Mouse (Mus musculus) liver, adult 2 months (tissue): ENCODE results near the gene Spata20. TPM values are rescaled to one million over a fixed set of nuclear protein-coding genes. Genes with fewer than 3 reads are reported as not detected.

Source experiments
- DNase-seq: peaks from one replicate; pipeline ENCODE4 v3.0.0-alpha.2; 2011; ENCODE audit warnings: low read depth, low spot score; ENCODE audit errors: extremely low read depth
- H3K27ac ChIP-seq: fragments of 200-500 bp; replicated peaks from 2 replicates; pipeline ENCODE4 v1.5.1; 2012; ENCODE audit warnings: low read depth, mild to moderate bottlenecking, control low read depth, inconsistent platforms, low read length; ENCODE audit not compliant: insufficient read depth
- H3K27me3 ChIP-seq: fragments of 200-500 bp; 2 replicates; pipeline ENCODE4 v1.6.1; 2012; ENCODE audit warnings: mild to moderate bottlenecking, moderate library complexity, low read length, inconsistent platforms; ENCODE audit not compliant: control insufficient read depth, insufficient read depth
- H3K36me3 ChIP-seq: fragments of 200-500 bp; 2 replicates; pipeline ENCODE4 v1.6.1; 2012; ENCODE audit warnings: low read length, inconsistent platforms; ENCODE audit not compliant: control insufficient read depth, insufficient read depth
- H3K4me1 ChIP-seq: fragments of 200-500 bp; 2 replicates; pipeline ENCODE4 v1.6.1; 2011; ENCODE audit warnings: low read length; ENCODE audit not compliant: control insufficient read depth, insufficient read depth
- H3K4me3 ChIP-seq: fragments of 200-500 bp; 2 replicates; pipeline ENCODE4 v1.5.1; 2011; ENCODE audit warnings: low read depth, mild to moderate bottlenecking, control low read depth, low read length, moderate library complexity; ENCODE audit not compliant: insufficient read depth
- H3K79me2 ChIP-seq: fragments of 200-500 bp; 2 replicates; pipeline ENCODE4 v1.6.1; 2012; ENCODE audit warnings: inconsistent platforms, mild to moderate bottlenecking, low read length, moderate library complexity; ENCODE audit not compliant: control insufficient read depth, insufficient read depth
- H3K9ac ChIP-seq: fragments of 200-500 bp; 2 replicates; pipeline ENCODE4 v1.6.1; 2012; ENCODE audit warnings: low read depth, mild to moderate bottlenecking, control low read depth, inconsistent platforms, low read length
- CTCF ChIP-seq: fragments of 200-500 bp; IDR thresholded peaks from 2 replicates; pipeline ENCODE4 v1.5.1; 2011; ENCODE audit warnings: low read depth, low read length, control low read depth
- POLR2A ChIP-seq: fragments of 200-500 bp; IDR thresholded peaks from 2 replicates; pipeline ENCODE4 v1.6.1; 2011; ENCODE audit warnings: low read length, control low read depth; ENCODE audit not compliant: insufficient read depth; ENCODE audit errors: extremely low read depth
- WGBS: fragments of 180-500 bp; shearing (Covaris S2); methylation state at CpG from one replicate; pipeline ENCODE4 v1.1.7; 2018; 5-methylcytosine and 5-hydroxymethylcytosine counted together
- polyA plus RNA-seq: library from polyadenylated mRNA; depleted of rRNA; stranded (reverse); fragments of >200 nt; gene quantifications from 2 replicates; pipeline ENCODE4 v1.2.3, GENCODE M21; 2012
- total RNA-seq: library from RNA; depleted of rRNA; stranded (reverse); fragments of >200 nt; gene quantifications from 2 replicates; pipeline ENCODE4 v1.2.3, GENCODE M21; 2014

Gene Spata20
- total and polyA plus RNA-seq, 2 experiments = not detected

DNA sequence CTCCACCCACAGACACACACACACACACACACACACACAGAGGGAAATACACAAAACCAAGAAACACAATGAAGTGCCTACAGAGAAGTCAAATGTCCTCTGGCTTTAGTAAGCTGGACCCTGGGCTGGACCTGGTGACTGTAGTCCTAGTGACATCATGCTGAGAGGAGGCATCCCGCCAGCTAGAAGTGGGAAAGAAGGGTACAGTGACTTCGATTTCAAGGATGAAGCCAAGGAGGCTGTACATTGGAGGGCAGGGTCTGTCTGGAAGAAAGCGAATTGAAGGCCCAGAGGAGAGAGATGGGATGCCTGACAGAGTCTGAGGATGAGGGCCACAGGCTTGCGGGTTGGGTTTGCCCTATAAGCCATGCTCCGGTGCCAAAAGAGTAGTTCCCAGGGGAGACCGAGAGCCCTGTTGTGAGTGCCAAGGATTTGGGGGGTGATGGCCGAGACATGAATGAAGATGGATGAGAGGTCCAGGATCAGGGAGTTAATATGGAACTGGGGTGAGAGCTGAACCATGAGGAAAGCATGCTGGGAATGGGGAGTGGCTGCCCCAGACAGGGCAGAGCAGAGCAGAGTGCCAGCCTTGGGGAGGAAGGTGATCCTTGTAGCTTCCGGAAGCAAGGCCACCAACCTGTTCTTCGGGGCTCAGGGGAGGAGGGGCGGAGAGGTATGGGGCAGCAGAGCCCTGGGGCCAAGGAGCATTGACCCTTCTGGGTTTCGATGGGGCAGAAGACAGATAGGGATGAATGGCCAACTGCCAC is 3.0 kb upstream of the Spata20 start:
- Histone ChIP-seq H3K27ac (no peak overlapping the region), H3K27me3 (peaks cover 6% of the 10 kb centered on the region; the same call in 1 of the 2 replicates)
- 89% methylated on average over 11 of the region's 11 CpGs for WGBS

GRCm38 (mm10) chr11:94485223-94485622 is 756 bp downstream of the Spata20 start:
- 78% methylated on average over 5 of the region's 5 CpGs for WGBS
- H3K27me3 ChIP-seq = no peaks in the 10 kb centered on the region
- no peak for TF ChIP-seq POLR2A
- TF ChIP-seq CTCF = no peak

More for the DNA sequence above, 3.0 kb upstream of the Spata20 start:
- Histone ChIP-seq H3K4me3 (no peak overlapping the region), H3K4me1 (no peaks in the 10 kb centered on the region), H3K79me2 (no peaks in the 10 kb centered on the region), H3K9ac (no peak overlapping the region), H3K36me3 (no peaks in the 10 kb centered on the region)
- TF ChIP-seq POLR2A (no peak), CTCF (no peak)
- no peak for DNase-seq

GRCm38 (mm10) chr11:94484636-94485035 is 1.3 kb downstream of the Spata20 start:
- no peak for DNase-seq
- 85% methylated on average over 9 of the region's 9 CpGs for WGBS
- Histone ChIP-seq H3K9ac (no peak overlapping the region), H3K27me3 (no peaks in the 10 kb centered on the region), H3K36me3 (no peaks in the 10 kb centered on the region), H3K4me1 (no peaks in the 10 kb centered on the region), H3K79me2 (no peaks in the 10 kb centered on the region), H3K4me3 (no peak overlapping the region), H3K27ac (no peak overlapping the region)
- TF ChIP-seq POLR2A (no peak), CTCF (no peak)

More at GRCm38 (mm10) chr11:94485223-94485622, 756 bp downstream of the Spata20 start:
- Histone ChIP-seq H3K27ac (no peak overlapping the region), H3K9ac (no peak overlapping the region), H3K4me3 (no peak overlapping the region), H3K36me3 (no peaks in the 10 kb centered on the region), H3K79me2 (no peaks in the 10 kb centered on the region), H3K4me1 (no peaks in the 10 kb centered on the region)
- DNase-seq = no peak

- no peak for DNase-seq
- TF ChIP-seq POLR2A (no peak), CTCF (no peak)
- Histone ChIP-seq H3K4me1 (no peaks in the 10 kb centered on the region), H3K27ac (no peak overlapping the region), H3K79me2 (no peaks in the 10 kb centered on the region), H3K9ac (no peak overlapping the region), H3K36me3 (no peaks in the 10 kb centered on the region), H3K27me3 (no peaks in the 10 kb centered on the region), H3K4me3 (no peak overlapping the region)
- WGBS = 76% methylated on average over 14 of the region's 14 CpGs
Measured at GRCm38 (mm10) chr11:94483921-94484320, 2.1 kb downstream of the Spata20 start.

- Histone ChIP-seq H3K4me3 (no peak overlapping the region), H3K4me1 (no peaks in the 10 kb centered on the region), H3K79me2 (no peaks in the 10 kb centered on the region), H3K36me3 (no peaks in the 10 kb centered on the region), H3K27ac (no peak overlapping the region), H3K27me3 (no peaks in the 10 kb centered on the region), H3K9ac (no peak overlapping the region)
- no peak for TF ChIP-seq POLR2A
- no peak for TF ChIP-seq CTCF
- WGBS = 79% methylated on average over 11 of the region's 11 CpGs
- DNase-seq = no peak
Measured at GRCm38 (mm10) chr11:94483436-94483835, 2.5 kb downstream of the Spata20 start.

- Histone ChIP-seq H3K4me1 (no peaks in the 10 kb centered on the region), H3K27me3 (no peaks in the 10 kb centered on the region), H3K9ac (no peak overlapping the region), H3K36me3 (no peaks in the 10 kb centered on the region), H3K79me2 (no peaks in the 10 kb centered on the region), H3K4me3 (no peak overlapping the region), H3K27ac (no peak overlapping the region)
- 92% methylated on average over 11 of the region's 11 CpGs for WGBS
- no peak for TF ChIP-seq POLR2A
- TF ChIP-seq CTCF = no peak
- no peak for DNase-seq
Measured at GRCm38 (mm10) chr11:94482738-94483137, 3.2 kb downstream of the Spata20 start.
